Mouse (Mus musculus): Measurements from ENCODE around the gene Armc2. TPM values are rescaled to one million over a fixed set of nuclear protein-coding genes. Genes with fewer than 3 reads are reported as not detected.

Armc2 gene
- polyA plus RNA-seq, 1 experiment from 2014 or later: 0.42 TPM

- Histone ChIP-seq H3K9me3 (ENCODE audit: control insufficient read depth, low read length) (no peaks in the 10 kb centered on the region), H3K27me3 (ENCODE audit: control insufficient read depth, insufficient read depth, low read length) (no peaks in the 10 kb centered on the region), H3K9ac (ENCODE audit: low read depth, low read length) (no peak overlapping the region), H3K36me3 (ENCODE audit: control insufficient read depth, insufficient read depth, low read length) (no peaks in the 10 kb centered on the region), H3K4me1 (ENCODE audit: control insufficient read depth, insufficient read depth, low read length) (peaks cover 27% of the 10 kb centered on the region), H3K4me3 (ENCODE audit: low read length) (no peak overlapping the region), H3K4me2 (replicated peaks; ENCODE audit: low read depth, low read length) (no peak overlapping the region), H3K27ac (ENCODE audit: low read depth, low read length) (peak overlapping the region; percentile 59; the same call in 1 of the 2 replicates)
- WGBS: 31% methylated on average over 4 of the region's 4 CpGs
- ATAC-seq (ENCODE audit: low FRiP score, low TSS enrichment): no peak
These were observed 81.1 kb downstream of the Armc2 start for GRCm38 (mm10) chr10:41937176-41937575.

GRCm38 (mm10) chr10:41936100-41936499, 82.1 kb downstream of the Armc2 start:
- no peak for ATAC-seq (ENCODE audit: low FRiP score, low TSS enrichment)
- no peaks in the 10 kb centered on the region for H3K9me3 ChIP-seq (ENCODE audit: control insufficient read depth, low read length)
- 39% methylated on average over 4 of the region's 4 CpGs for WGBS
- no peak overlapping the region; the same call in 1 of the 2 replicates for H3K27ac ChIP-seq (ENCODE audit: low read depth, low read length)
- no peaks in the 10 kb centered on the region for H3K27me3 ChIP-seq (ENCODE audit: control insufficient read depth, insufficient read depth, low read length)
- no peak overlapping the region for H3K4me2 ChIP-seq (replicated peaks; ENCODE audit: low read depth, low read length)
- peaks cover 27% of the 10 kb centered on the region for H3K4me1 ChIP-seq (ENCODE audit: control insufficient read depth, insufficient read depth, low read length)
- no peak overlapping the region for H3K4me3 ChIP-seq (ENCODE audit: low read length)
- no peak overlapping the region for H3K9ac ChIP-seq (ENCODE audit: low read depth, low read length)
- H3K36me3 ChIP-seq (ENCODE audit: control insufficient read depth, insufficient read depth, low read length): no peaks in the 10 kb centered on the region

- H3K4me1 ChIP-seq (ENCODE audit: control insufficient read depth, insufficient read depth, low read length): peaks cover 27% of the 10 kb centered on the region
- no peak overlapping the region for H3K9ac ChIP-seq (ENCODE audit: low read depth, low read length)
- ATAC-seq (ENCODE audit: low FRiP score, low TSS enrichment): no peak
- no peaks in the 10 kb centered on the region for H3K36me3 ChIP-seq (ENCODE audit: control insufficient read depth, insufficient read depth, low read length)
- H3K27ac ChIP-seq (ENCODE audit: low read depth, low read length): peak overlapping the region; percentile 86; the same call in 1 of the 2 replicates
- peak overlapping the region; percentile 42; the same call in 1 of the 2 replicates for H3K4me2 ChIP-seq (replicated peaks; ENCODE audit: low read depth, low read length)
- H3K4me3 ChIP-seq (ENCODE audit: low read length): no peak overlapping the region
- no peaks in the 10 kb centered on the region for H3K9me3 ChIP-seq (ENCODE audit: control insufficient read depth, low read length)
- H3K27me3 ChIP-seq (ENCODE audit: control insufficient read depth, insufficient read depth, low read length): no peaks in the 10 kb centered on the region
These were observed 82.8 kb downstream of the Armc2 start for GRCm38 (mm10) chr10:41935476-41935829.

GRCm38 (mm10) chr10:41934633-41935475, 83.4 kb downstream of the Armc2 start:
- H3K4me2 ChIP-seq (replicated peaks; ENCODE audit: low read depth, low read length): peak overlapping the region; percentile 42
- H3K4me1 ChIP-seq (ENCODE audit: control insufficient read depth, insufficient read depth, low read length): peaks cover 27% of the 10 kb centered on the region
- H3K27me3 ChIP-seq (ENCODE audit: control insufficient read depth, insufficient read depth, low read length): no peaks in the 10 kb centered on the region
- WGBS: 3% methylated on average over 21 of the region's 21 CpGs
- peak; percentile 75 for ATAC-seq (ENCODE audit: low FRiP score, low TSS enrichment)
- no peaks in the 10 kb centered on the region for H3K9me3 ChIP-seq (ENCODE audit: control insufficient read depth, low read length)
- H3K36me3 ChIP-seq (ENCODE audit: control insufficient read depth, insufficient read depth, low read length): no peaks in the 10 kb centered on the region
- H3K27ac ChIP-seq (ENCODE audit: low read depth, low read length): peak overlapping the region; percentile 86
- H3K9ac ChIP-seq (ENCODE audit: low read depth, low read length): no peak overlapping the region
- 0 out of 2 replicates have a peak overlapping the region, but pooled peaks have one; percentile 10 for H3K4me3 ChIP-seq (ENCODE audit: low read length)

- H3K9me3 ChIP-seq (ENCODE audit: control insufficient read depth, low read length): no peaks in the 10 kb centered on the region
- no peak overlapping the region for H3K4me3 ChIP-seq (ENCODE audit: low read length)
- H3K27ac ChIP-seq (ENCODE audit: low read depth, low read length): no peak overlapping the region
- H3K27me3 ChIP-seq (ENCODE audit: control insufficient read depth, insufficient read depth, low read length): no peaks in the 10 kb centered on the region
- no peak overlapping the region for H3K9ac ChIP-seq (ENCODE audit: low read depth, low read length)
- H3K4me2 ChIP-seq (replicated peaks; ENCODE audit: low read depth, low read length): no peak overlapping the region
- 66% methylated on average over 6 of the region's 6 CpGs for WGBS
- H3K4me1 ChIP-seq (ENCODE audit: control insufficient read depth, insufficient read depth, low read length): peaks cover 27% of the 10 kb centered on the region
- H3K36me3 ChIP-seq (ENCODE audit: control insufficient read depth, insufficient read depth, low read length): no peaks in the 10 kb centered on the region
- no peak for ATAC-seq (ENCODE audit: low FRiP score, low TSS enrichment)
These were observed 84.7 kb downstream of the Armc2 start for GRCm38 (mm10) chr10:41933536-41933935.

- H3K36me3 ChIP-seq (ENCODE audit: control insufficient read depth, insufficient read depth, low read length): no peaks in the 10 kb centered on the region
- peaks cover 27% of the 10 kb centered on the region for H3K4me1 ChIP-seq (ENCODE audit: control insufficient read depth, insufficient read depth, low read length)
- no peaks in the 10 kb centered on the region for H3K27me3 ChIP-seq (ENCODE audit: control insufficient read depth, insufficient read depth, low read length)
- no peaks in the 10 kb centered on the region for H3K9me3 ChIP-seq (ENCODE audit: control insufficient read depth, low read length)
- H3K27ac ChIP-seq (ENCODE audit: low read depth, low read length): no peak overlapping the region
- WGBS: 79% methylated on average over 5 of the region's 5 CpGs
- H3K4me2 ChIP-seq (replicated peaks; ENCODE audit: low read depth, low read length): no peak overlapping the region
- no peak overlapping the region for H3K9ac ChIP-seq (ENCODE audit: low read depth, low read length)
- H3K4me3 ChIP-seq (ENCODE audit: low read length): no peak overlapping the region
- ATAC-seq (ENCODE audit: low FRiP score, low TSS enrichment): no peak
These were observed 85.3 kb downstream of the Armc2 start for GRCm38 (mm10) chr10:41932943-41933342.

GRCm38 (mm10) chr10:41931962-41932361, 86.3 kb downstream of the Armc2 start:
- no peak overlapping the region for H3K9ac ChIP-seq (ENCODE audit: low read depth, low read length)
- 79% methylated on average over 12 of the region's 12 CpGs for WGBS

GRCm38 (mm10) chr10:41930966-41931365, 87.3 kb downstream of the Armc2 start:
- ATAC-seq (ENCODE audit: low FRiP score, low TSS enrichment): peak; percentile 20; the same call in 1 of the 2 replicates
- no peaks in the 10 kb centered on the region for H3K9me3 ChIP-seq (ENCODE audit: control insufficient read depth, low read length)
- no peaks in the 10 kb centered on the region for H3K36me3 ChIP-seq (ENCODE audit: control insufficient read depth, insufficient read depth, low read length)
- 40% methylated on average over 4 of the region's 4 CpGs for WGBS
- no peak overlapping the region for H3K9ac ChIP-seq (ENCODE audit: low read depth, low read length)
- H3K4me3 ChIP-seq (ENCODE audit: low read length): no peak overlapping the region
- no peak overlapping the region for H3K4me2 ChIP-seq (replicated peaks; ENCODE audit: low read depth, low read length)
- no peak overlapping the region for H3K27ac ChIP-seq (ENCODE audit: low read depth, low read length)
- no peaks in the 10 kb centered on the region for H3K27me3 ChIP-seq (ENCODE audit: control insufficient read depth, insufficient read depth, low read length)
- H3K4me1 ChIP-seq (ENCODE audit: control insufficient read depth, insufficient read depth, low read length): peaks cover 12% of the 10 kb centered on the region

More at GRCm38 (mm10) chr10:41931962-41932361, 86.3 kb downstream of the Armc2 start:
- Histone ChIP-seq H3K4me3 (ENCODE audit: low read length) (no peak overlapping the region), H3K27me3 (ENCODE audit: control insufficient read depth, insufficient read depth, low read length) (no peaks in the 10 kb centered on the region), H3K4me1 (ENCODE audit: control insufficient read depth, insufficient read depth, low read length) (peaks cover 22% of the 10 kb centered on the region), H3K36me3 (ENCODE audit: control insufficient read depth, insufficient read depth, low read length) (no peaks in the 10 kb centered on the region), H3K9me3 (ENCODE audit: control insufficient read depth, low read length) (no peaks in the 10 kb centered on the region), H3K4me2 (replicated peaks; ENCODE audit: low read depth, low read length) (no peak overlapping the region), H3K27ac (ENCODE audit: low read depth, low read length) (no peak overlapping the region)
- ATAC-seq (ENCODE audit: low FRiP score, low TSS enrichment): no peak

- no peak for ATAC-seq (ENCODE audit: low FRiP score, low TSS enrichment)
- Histone ChIP-seq H3K4me1 (ENCODE audit: control insufficient read depth, insufficient read depth, low read length) (no peaks in the 10 kb centered on the region), H3K9ac (ENCODE audit: low read depth, low read length) (no peak overlapping the region), H3K27me3 (ENCODE audit: control insufficient read depth, insufficient read depth, low read length) (no peaks in the 10 kb centered on the region), H3K36me3 (ENCODE audit: control insufficient read depth, insufficient read depth, low read length) (no peaks in the 10 kb centered on the region), H3K4me2 (replicated peaks; ENCODE audit: low read depth, low read length) (no peak overlapping the region), H3K4me3 (ENCODE audit: low read length) (no peak overlapping the region), H3K27ac (ENCODE audit: low read depth, low read length) (no peak overlapping the region), H3K9me3 (ENCODE audit: control insufficient read depth, low read length) (no peaks in the 10 kb centered on the region)
- 90% methylated on average over 14 of the region's 14 CpGs for WGBS
These were observed 91.5 kb downstream of the Armc2 start for GRCm38 (mm10) chr10:41926726-41927125.

Measured in kidney, embryonic 14.5 days (tissue).